Comparison of ENCODE assay signal across 8 mouse cellular contexts in genomic region chr5:100847143-100847542, GRCm38 (mm10). TPM values are rescaled to one million over a fixed set of nuclear protein-coding genes. Genes with fewer than 3 reads are reported as not detected.
DNase-seq lines count a peak whose midpoint lies in the region; ATAC-seq and TF ChIP-seq lines count a peak whose summit lies in the region.

No protein-coding gene starts in this region.

- H3K79me2 ChIP-seq in C2C12 (ENCODE audit: control insufficient read depth, insufficient read depth) = no peaks in the 10 kb centered on the region

- DNase-seq in heart, adult 18-20 months = no peak
- no peak for DNase-seq in forebrain, postnatal 0 days
- no peak for DNase-seq in midbrain, embryonic 10.5 days (ENCODE audit: low spot score)
- DNase-seq in natural killer cell, adult 2 months (ENCODE audit: low spot score in 2 of 2) = no peak
- DNase-seq in embryo, embryonic 9.5 days (ENCODE audit: extremely low spot score) = no peak

- H3K27ac ChIP-seq in heart, embryonic 14.5 days (replicated peaks in 1 of 2; ENCODE audit: control insufficient read depth in 1 of 2, insufficient read depth in 1 of 2, low read depth in 2 of 2, low read length in 2 of 2) = 0 out of 4 replicates have a peak overlapping the region, but pooled peaks of 1 of the 2 experiments have one; percentile 94
- H3K27ac ChIP-seq in forebrain, postnatal 0 days (ENCODE audit: low read depth, low read length) = no peak overlapping the region
- no peak overlapping the region for H3K27ac ChIP-seq in midbrain, embryonic 10.5 days (replicated peaks)

- no peak for ATAC-seq in heart, embryonic 14.5 days (ENCODE audit: insufficient number of reproducible peaks, insufficient read depth, low FRiP score, low read depth)
- ATAC-seq in forebrain, postnatal 0 days = no peak
- ATAC-seq in activated CD4-positive, CD25-positive, alpha-beta regulatory T cell, adult 4 months = no peak

- H3K9ac ChIP-seq in heart, embryonic 14.5 days (ENCODE audit: low read length) = peak overlapping the region; percentile 92
- no peak overlapping the region for H3K9ac ChIP-seq in forebrain, postnatal 0 days

- H3K4me1 ChIP-seq in heart, embryonic 14.5 days (ENCODE audit: control insufficient read depth in 2 of 2, insufficient read depth in 2 of 2, low read length in 2 of 2) = peaks cover 4 to 5% of the 10 kb centered on the region in 2 experiments; a peak in 1 of 4 replicates
- H3K4me1 ChIP-seq in forebrain, postnatal 0 days (ENCODE audit: insufficient read depth) = no peaks in the 10 kb centered on the region
- peaks cover 23% of the 10 kb centered on the region for H3K4me1 ChIP-seq in midbrain, embryonic 10.5 days

- no peak for TF ChIP-seq CTCF in C2C12 (IDR thresholded peaks at IDR 0.05; ENCODE audit: control insufficient read depth, insufficient read depth, insufficient read length)
- TF ChIP-seq CTCF in forebrain, postnatal 0 days (IDR thresholded peaks at IDR 0.05; ENCODE audit: low read depth) = no peak

- peak overlapping the region; percentile 91 for H3K4me2 ChIP-seq in heart, embryonic 14.5 days (ENCODE audit: low read length)
- peak overlapping the region; percentile 98 for H3K4me2 ChIP-seq in forebrain, postnatal 0 days (ENCODE audit: low read depth)

- peak overlapping the region; percentile 78 to 80 for H3K4me3 ChIP-seq in heart, embryonic 14.5 days (ENCODE audit: control insufficient read depth in 1 of 2, insufficient read depth in 1 of 2, low read depth in 1 of 2, low read length in 2 of 2)
- H3K4me3 ChIP-seq in C2C12 (ENCODE audit: insufficient read depth, poor library complexity, severe bottlenecking) = peak overlapping the region; percentile 42
- H3K4me3 ChIP-seq in forebrain, postnatal 0 days (ENCODE audit: low read depth, low read length) = peak overlapping the region; percentile 60
- H3K4me3 ChIP-seq in midbrain, embryonic 10.5 days = peak overlapping the region; percentile 78; the same call in 1 of the 2 replicates

- H3K79me3 ChIP-seq in C2C12 (ENCODE audit: low read depth) = no peaks in the 10 kb centered on the region

- peaks cover 8% of the 10 kb centered on the region; the same call in 1 of the 2 replicates for H3K36me3 ChIP-seq in heart, embryonic 14.5 days (ENCODE audit: control insufficient read depth, insufficient read depth, low read length)
- H3K36me3 ChIP-seq in C2C12 (ENCODE audit: control insufficient read depth, insufficient read depth) = no peaks in the 10 kb centered on the region
- H3K36me3 ChIP-seq in forebrain, postnatal 0 days (ENCODE audit: insufficient read depth) = no peaks in the 10 kb centered on the region
- H3K36me3 ChIP-seq in midbrain, embryonic 10.5 days = no peaks in the 10 kb centered on the region

- H3K27me3 ChIP-seq in heart, embryonic 14.5 days (ENCODE audit: control insufficient read depth, insufficient read depth, low read length) = no peaks in the 10 kb centered on the region
- no peaks in the 10 kb centered on the region for H3K27me3 ChIP-seq in C2C12 (ENCODE audit: control insufficient read depth, insufficient read depth, insufficient read length)
- peaks cover 29% of the 10 kb centered on the region for H3K27me3 ChIP-seq in forebrain, postnatal 0 days (ENCODE audit: insufficient read depth, low read length)
- H3K27me3 ChIP-seq in midbrain, embryonic 10.5 days (ENCODE audit: low read depth, poor library complexity, severe bottlenecking) = peaks cover 61% of the 10 kb centered on the region

- no peak overlapping the region for H3ac ChIP-seq in C2C12 (ENCODE audit: control insufficient read depth, insufficient read length, low read depth)

- H3K9me3 ChIP-seq in heart, embryonic 14.5 days (ENCODE audit: control insufficient read depth, low read length) = peaks cover 1% of the 10 kb centered on the region; the same call in 1 of the 2 replicates
- H3K9me3 ChIP-seq in forebrain, postnatal 0 days (ENCODE audit: low read length) = no peaks in the 10 kb centered on the region
- 0 out of 2 replicates have a peak, but pooled peaks cover 4% of the 10 kb centered on the region for H3K9me3 ChIP-seq in midbrain, embryonic 10.5 days (replicated peaks)

- 0% methylated on average over 2 of the region's 2 CpGs for WGBS in heart, embryonic 14.5 days
- 23% methylated on average over 2 of the region's 2 CpGs for WGBS in forebrain, postnatal 0 days
- 9% methylated on average over 2 of the region's 2 CpGs for WGBS in midbrain, embryonic 10.5 days

TF ChIP-seq in C2C12, 6 proteins besides CTCF, POLR2A, EP300 and RAD21:
- TF ChIP-seq FOSL1 (IDR thresholded peaks at IDR 0.05; ENCODE audit: insufficient read depth, low read length, poor library complexity, severe bottlenecking) = no peak
- no peak for TF ChIP-seq MYOD1 (IDR thresholded peaks at IDR 0.05; ENCODE audit: control insufficient read depth, insufficient read length, low read depth)
- no peak for TF ChIP-seq MAX (IDR thresholded peaks at IDR 0.05)
- TF ChIP-seq MYOG (IDR thresholded peaks at IDR 0.05; ENCODE audit: control insufficient read depth, extremely low read depth, insufficient read length) = no peak
- no peak for TF ChIP-seq CEBPB (IDR thresholded peaks at IDR 0.05; ENCODE audit: low read depth)
- TF ChIP-seq USF1 (IDR thresholded peaks at IDR 0.05; ENCODE audit: low read depth) = no peak

RNA-seq across cellular contexts. Expression of gene Gpat3, which starts 1.6 kb away (rescaled TPM):
- polyA plus RNA-seq in heart, embryonic 14.5 days (2014; fragmentation: Nextera tagmentation; extraction: Ambion mirVana) = 12.1 and 14.9 TPM in 2 replicates
- 10 to 100 TPM; 19.8 to 26.1 TPM for total RNA-seq in heart, adult 18-20 months (2021)
- polyA plus RNA-seq in C2C12 (2012; fragmentation: generic; extraction: Trizol) = 1.1 TPM
- 1.2 and 4.2 TPM in 2 replicates for total RNA-seq in forebrain, postnatal 0 days (2014; rRNA removed)
- 0.53 and 0.77 TPM in 2 replicates for polyA plus RNA-seq in forebrain, postnatal 0 days (2015; fragmentation: Nextera tagmentation; extraction: Ambion mirVana)
- 0.73 and 1.1 TPM in 2 replicates for polyA plus RNA-seq in midbrain, embryonic 10.5 days (2016; fragmentation: Nextera tagmentation; extraction: Ambion mirVana)
- polyA plus RNA-seq in activated CD4-positive, CD25-positive, alpha-beta regulatory T cell, adult 4 months (2017; shearing (Covaris generic)) = 1 to 10 TPM in 1 of 2 experiments, under 1 TPM in 1; 0.37 to 1.0 TPM

RNA-seq across cellular contexts. Expression of gene Abraxas1, which starts 26.4 kb away (rescaled TPM):
- polyA plus RNA-seq in heart, embryonic 14.5 days (2014; fragmentation: Nextera tagmentation; extraction: Ambion mirVana) = 32.3 and 33.8 TPM in 2 replicates
- 10 to 100 TPM in 1 of 2 experiments, 1 to 10 TPM in 1; 8.8 to 11.0 TPM for total RNA-seq in heart, adult 18-20 months (2021)
- 5.7 TPM for polyA plus RNA-seq in C2C12 (2012; fragmentation: generic; extraction: Trizol)
- total RNA-seq in forebrain, postnatal 0 days (2014; rRNA removed) = 5.2 and 6.0 TPM in 2 replicates
- 7.7 and 10.3 TPM in 2 replicates for polyA plus RNA-seq in forebrain, postnatal 0 days (2015; fragmentation: Nextera tagmentation; extraction: Ambion mirVana)
- 30.5 and 32.3 TPM in 2 replicates for polyA plus RNA-seq in midbrain, embryonic 10.5 days (2016; fragmentation: Nextera tagmentation; extraction: Ambion mirVana)
- 10 to 100 TPM; 25.1 to 27.4 TPM for polyA plus RNA-seq in activated CD4-positive, CD25-positive, alpha-beta regulatory T cell, adult 4 months (2017; shearing (Covaris generic))

RNA-seq across cellular contexts. Expression of gene Mrps18c, which starts 48.7 kb away (rescaled TPM):
- polyA plus RNA-seq in heart, embryonic 14.5 days (2014; fragmentation: Nextera tagmentation; extraction: Ambion mirVana) = 154 and 159 TPM in 2 replicates
- total RNA-seq in heart, adult 18-20 months (2021) = 10 to 100 TPM; 85.1 to 86.7 TPM
- 80.6 TPM for polyA plus RNA-seq in C2C12 (2012; fragmentation: generic; extraction: Trizol)
- total RNA-seq in forebrain, postnatal 0 days (2014; rRNA removed) = 56.1 and 70.4 TPM in 2 replicates
- 188 and 239 TPM in 2 replicates for polyA plus RNA-seq in forebrain, postnatal 0 days (2015; fragmentation: Nextera tagmentation; extraction: Ambion mirVana)
- polyA plus RNA-seq in midbrain, embryonic 10.5 days (2016; fragmentation: Nextera tagmentation; extraction: Ambion mirVana) = 198 and 202 TPM in 2 replicates
- 100 to 1,000 TPM; 160 to 189 TPM for polyA plus RNA-seq in activated CD4-positive, CD25-positive, alpha-beta regulatory T cell, adult 4 months (2017; shearing (Covaris generic))

RNA-seq across cellular contexts. Expression of gene Helq, which starts 48.7 kb away (rescaled TPM):
- 8.6 and 12.2 TPM in 2 replicates for polyA plus RNA-seq in heart, embryonic 14.5 days (2014; fragmentation: Nextera tagmentation; extraction: Ambion mirVana)
- 1 to 10 TPM; 2.4 to 4.9 TPM for total RNA-seq in heart, adult 18-20 months (2021)
- 10.6 TPM for polyA plus RNA-seq in C2C12 (2012; fragmentation: generic; extraction: Trizol)
- total RNA-seq in forebrain, postnatal 0 days (2014; rRNA removed) = 17.4 and 17.9 TPM in 2 replicates
- polyA plus RNA-seq in forebrain, postnatal 0 days (2015; fragmentation: Nextera tagmentation; extraction: Ambion mirVana) = 6.6 and 9.0 TPM in 2 replicates
- polyA plus RNA-seq in midbrain, embryonic 10.5 days (2016; fragmentation: Nextera tagmentation; extraction: Ambion mirVana) = 23.7 and 24.6 TPM in 2 replicates
- polyA plus RNA-seq in activated CD4-positive, CD25-positive, alpha-beta regulatory T cell, adult 4 months (2017; shearing (Covaris generic)) = 10 to 100 TPM; 12.3 to 12.5 TPM
